Mouse (Mus musculus): ENCODE data around the gene Otos.

DNA sequence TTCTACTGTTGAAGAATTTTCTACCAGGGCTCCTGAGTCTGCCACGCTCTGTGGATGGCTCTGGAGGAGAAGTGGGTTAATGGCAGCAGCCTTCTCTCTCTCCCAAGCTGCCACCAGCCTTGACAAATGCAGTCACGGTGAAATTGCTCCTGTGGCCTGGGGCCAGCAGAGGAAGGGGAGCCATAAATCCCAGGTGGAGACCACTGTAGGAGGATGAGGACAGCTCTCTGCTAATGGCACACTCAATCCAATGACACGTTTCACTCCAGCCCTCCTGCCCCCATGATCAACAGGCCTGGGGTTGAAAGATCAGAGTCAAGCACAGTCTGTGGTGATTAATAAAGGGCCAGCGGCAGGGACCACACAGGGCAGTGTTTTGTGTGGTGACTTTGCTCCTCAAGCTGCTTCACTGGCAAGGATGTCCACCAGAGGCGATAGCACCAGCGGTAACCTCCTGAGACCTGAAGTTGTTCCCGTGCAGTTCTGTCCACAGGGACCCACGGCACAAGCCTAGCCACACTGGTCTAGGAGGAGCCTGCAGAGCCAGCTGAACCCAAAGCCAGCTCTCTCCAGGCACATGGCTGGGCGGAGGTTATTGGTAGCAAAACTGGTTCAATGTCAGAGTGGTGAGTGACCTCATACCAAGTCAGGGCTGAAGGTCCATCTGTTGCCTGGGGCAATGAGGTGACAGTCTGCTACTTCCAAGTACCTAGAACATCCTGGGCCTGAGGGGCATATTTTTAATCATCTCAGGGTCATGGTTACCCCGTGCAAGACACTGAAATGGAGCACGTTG is 8.6 kb upstream of the Otos start:
- TF ChIP-seq MAX (IDR thresholded peaks at IDR 0.05) (no peak), CTCF (IDR thresholded peaks at IDR 0.05; ENCODE audit: control insufficient read depth, insufficient read depth, insufficient read length) (no peak), MYOG (IDR thresholded peaks at IDR 0.05; ENCODE audit: control insufficient read depth, extremely low read depth, insufficient read length) (no peak)
